7 mouse cellular contexts compared by ENCODE assay signal in genomic region chr8:12486331-12487061, GRCm38 (mm10).
DNase-seq lines count a peak whose midpoint lies in the region; ATAC-seq and TF ChIP-seq lines count a peak whose summit lies in the region.

No protein-coding gene starts in this region.

- WGBS in kidney, postnatal 0 days, result 49% methylated on average over 22 of the region's 22 CpGs
- WGBS in stomach, embryonic 14.5 days, result 71% methylated on average over 22 of the region's 22 CpGs

- H3K9me3 ChIP-seq in kidney, postnatal 0 days (replicated peaks; ENCODE audit: low read length), result no peaks in the 10 kb centered on the region
- no peaks in the 10 kb centered on the region for H3K9me3 ChIP-seq in stomach, embryonic 14.5 days (ENCODE audit: control insufficient read depth, low read depth, low read length)

- H3K27ac ChIP-seq in kidney, postnatal 0 days, result 0 out of 2 replicates have a peak overlapping the region, but pooled peaks have one; percentile 8
- H3K27ac ChIP-seq in stomach, embryonic 14.5 days (ENCODE audit: low read length), result no peak overlapping the region

- peak; percentile 96 for ATAC-seq in kidney, postnatal 0 days (replicated peaks; ENCODE audit: low FRiP score, low read depth)
- peak; percentile 14; the same call in 1 of the 2 replicates for ATAC-seq in stomach, embryonic 14.5 days (ENCODE audit: insufficient number of reproducible peaks, insufficient read depth, low FRiP score, low read depth)
- no peak for ATAC-seq in erythroid progenitor cell, adult 5-6 weeks (replicated peaks; ENCODE audit: low FRiP score, poor library complexity, severe bottlenecking)

- no peak overlapping the region for H3K9ac ChIP-seq in kidney, postnatal 0 days (ENCODE audit: low read depth, low read length)
- no peak overlapping the region for H3K9ac ChIP-seq in stomach, embryonic 14.5 days (replicated peaks; ENCODE audit: low read depth, low read length)

- no peaks in the 10 kb centered on the region; the same call in 1 of the 2 replicates for H3K27me3 ChIP-seq in kidney, postnatal 0 days (ENCODE audit: insufficient read depth, low read length)
- H3K27me3 ChIP-seq in stomach, embryonic 14.5 days (ENCODE audit: control insufficient read depth, insufficient read depth, low read length), result no peaks in the 10 kb centered on the region; the same call in 1 of the 2 replicates

- DNase-seq in brain, embryonic 18.5 days (ENCODE audit: low read depth, low spot score), result peak; percentile 64
- DNase-seq in cerebellum, postnatal 10 days, result peak; percentile 87 to 88
- DNase-seq in gastrocnemius, postnatal 25 days, result peak; percentile 22
- peak; percentile 36 for DNase-seq in kidney, postnatal 0 days (ENCODE audit: low spot score)
- peak; percentile 26 to 48 for DNase-seq in lung, postnatal 4 days

- TF ChIP-seq CTCF in kidney, postnatal 0 days (IDR thresholded peaks at IDR 0.05; ENCODE audit: low read depth), result no peak

- no peak overlapping the region for H3K4me3 ChIP-seq in kidney, postnatal 0 days (replicated peaks; ENCODE audit: low read depth, low read length)
- no peak overlapping the region for H3K4me3 ChIP-seq in stomach, embryonic 14.5 days (ENCODE audit: low read depth, low read length)

- no peaks in the 10 kb centered on the region for H3K4me1 ChIP-seq in kidney, postnatal 0 days (replicated peaks; ENCODE audit: insufficient read depth, low read length)
- no peaks in the 10 kb centered on the region for H3K4me1 ChIP-seq in stomach, embryonic 14.5 days (ENCODE audit: control insufficient read depth, insufficient read depth, low read length)

- no peaks in the 10 kb centered on the region for H3K36me3 ChIP-seq in kidney, postnatal 0 days (ENCODE audit: insufficient read depth, low read length)
- H3K36me3 ChIP-seq in stomach, embryonic 14.5 days (ENCODE audit: control insufficient read depth, insufficient read depth, low read length), result no peaks in the 10 kb centered on the region

- H3K4me2 ChIP-seq in kidney, postnatal 0 days (ENCODE audit: low read length), result no peak overlapping the region
- no peak overlapping the region for H3K4me2 ChIP-seq in stomach, embryonic 14.5 days (replicated peaks; ENCODE audit: low read depth, low read length)

Comparison
In these comparisons a context has a peak if more than half of its experiments do, and no peak if none do; other contexts are left out.
1. DNase-seq: peak in every context shown above with its lines; median percentile 88 in cerebellum, postnatal 10 days; 64 in brain, embryonic 18.5 days; 37 in lung, postnatal 4 days; 36 in kidney, postnatal 0 days; 22 in gastrocnemius, postnatal 25 days.